Mouse (Mus musculus) embryonic facial prominence, embryonic 10.5 days (tissue): Measurements from ENCODE around the gene Wnt3. TPM values are rescaled to one million over a fixed set of nuclear protein-coding genes. Genes with fewer than 3 reads are reported as not detected.
"Not testable (repeated sequence)": the region's sequence is repeated elsewhere in the genome, so short reads cannot be mapped to it uniquely, and the experiment has no call there.

Experiments
- DNase-seq: peaks from one replicate; pipeline ENCODE4 v3.0.0-alpha.2; 2017; ENCODE audit warnings: low spot score
- H3K27ac ChIP-seq: fragments of 300-500 bp; sonication (generic); replicated peaks from 2 replicates; pipeline ENCODE4 v1.5.1; 2016; ENCODE audit warnings: mild to moderate bottlenecking
- H3K27me3 ChIP-seq: fragments of 300-500 bp; sonication (generic); replicated peaks from 2 replicates; pipeline ENCODE4 v1.6.1; 2016; ENCODE audit warnings: low read depth, mild to moderate bottlenecking; ENCODE audit not compliant: poor library complexity, severe bottlenecking
- H3K36me3 ChIP-seq: fragments of 300-500 bp; sonication (generic); replicated peaks from 2 replicates; pipeline ENCODE4 v1.6.1; 2016; ENCODE audit warnings: mild to moderate bottlenecking, moderate library complexity
- H3K4me1 ChIP-seq: fragments of 300-500 bp; sonication (generic); 2 replicates; pipeline ENCODE4 v1.6.1; 2016
- H3K4me3 ChIP-seq: fragments of 300-500 bp; sonication (generic); 2 replicates; pipeline ENCODE4 v1.5.1; 2016; ENCODE audit warnings: mild to moderate bottlenecking, moderate library complexity
- H3K9me3 ChIP-seq: fragments of 300-500 bp; sonication (generic); 2 replicates; pipeline ENCODE4 v1.6.1; 2016; ENCODE audit warnings: mild to moderate bottlenecking
- WGBS: fragments of 180-500 bp; shearing (Covaris S2); methylation state at CpG from one replicate; pipeline ENCODE4 v1.1.7; 2016; 5-methylcytosine and 5-hydroxymethylcytosine counted together
- polyA plus RNA-seq: library from polyadenylated mRNA; unstranded; fragments of >200 nt; fragmentation: Nextera tagmentation; extraction: Ambion mirVana; gene quantifications from 2 replicates; pipeline ENCODE4 v1.2.1, GENCODE M21; 2016

Gene Wnt3
- polyA plus RNA-seq, 1 experiment from 2014 or later: 3.7 TPM

DNA sequence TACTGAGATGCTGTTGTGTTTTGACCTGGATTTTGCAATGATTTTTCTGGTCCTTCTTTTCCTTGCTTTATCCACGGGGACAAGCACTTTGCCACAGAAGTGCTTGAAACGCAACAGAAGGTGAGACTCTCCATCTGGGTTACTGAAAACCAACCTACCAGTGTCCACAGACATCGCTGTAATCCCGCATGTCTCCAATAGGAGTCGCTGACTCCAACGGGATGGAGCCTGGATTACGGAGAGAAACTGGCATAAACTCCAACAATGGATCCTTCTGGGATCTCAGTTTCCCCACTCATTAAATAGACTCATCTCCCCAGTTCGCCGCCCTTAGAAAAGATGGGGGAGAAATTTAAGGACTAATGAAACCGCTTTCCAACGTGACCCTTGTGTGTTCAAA is 15.9 kb upstream of the Wnt3 start:
- Histone ChIP-seq H3K4me3 (no peak overlapping the region), H3K27ac (no peak overlapping the region), H3K9me3 (0 out of 2 replicates have a peak, but pooled peaks cover 2% of the 10 kb centered on the region), H3K36me3 (no peaks in the 10 kb centered on the region), H3K4me1 (peaks cover 2% of the 10 kb centered on the region; the same call in 1 of the 2 replicates), H3K27me3 (peaks cover 34% of the 10 kb centered on the region)
- no peak for DNase-seq
- 47% methylated on average over 11 of the region's 11 CpGs for WGBS

DNA sequence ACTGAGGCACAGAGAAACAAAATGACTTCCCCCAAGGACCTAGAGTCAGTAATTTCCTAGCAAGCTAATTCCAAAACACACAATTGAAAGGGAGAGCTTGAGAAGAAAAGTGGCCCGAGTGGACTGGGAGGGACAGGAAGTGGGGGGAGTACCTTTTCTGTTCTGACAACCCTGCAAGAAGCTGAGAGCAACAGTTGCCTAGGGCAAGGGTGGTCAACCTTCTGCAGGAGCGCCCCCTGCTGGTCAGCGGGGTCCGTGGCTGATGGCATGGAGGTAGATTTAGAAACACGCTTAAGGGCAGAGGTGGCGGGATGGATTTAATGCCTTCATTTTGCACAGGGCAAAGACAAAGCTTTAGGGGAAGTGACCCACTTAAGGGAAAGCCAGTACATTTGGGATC is 15.2 kb upstream of the Wnt3 start:
- Histone ChIP-seq H3K36me3 (no peaks in the 10 kb centered on the region), H3K4me3 (no peak overlapping the region), H3K27ac (no peak overlapping the region), H3K27me3 (peaks cover 33% of the 10 kb centered on the region), H3K9me3 (0 out of 2 replicates have a peak, but pooled peaks cover 2% of the 10 kb centered on the region), H3K4me1 (no peaks in the 10 kb centered on the region)
- DNase-seq: peak; percentile 89
- WGBS: 9% methylated on average over 6 of the region's 6 CpGs

DNA sequence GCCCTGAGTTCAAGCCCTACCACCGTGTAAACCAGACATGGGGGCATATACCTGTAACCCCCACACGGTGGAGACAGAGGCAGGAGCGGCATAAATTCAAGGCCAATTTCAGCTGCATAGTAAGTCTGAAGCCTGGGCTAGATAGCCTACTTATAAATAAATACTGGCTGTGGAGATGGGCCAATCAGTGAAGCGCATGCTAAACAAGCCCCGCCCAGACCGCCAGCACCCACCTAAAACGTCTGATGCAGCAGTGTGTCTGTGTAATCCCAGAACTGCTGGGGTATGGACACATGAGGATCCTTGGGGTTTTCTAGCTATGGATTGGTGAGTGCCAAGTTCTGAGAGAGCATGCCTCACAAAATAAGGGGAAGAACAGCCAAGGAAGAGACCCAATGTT is 13.8 kb upstream of the Wnt3 start:
- H3K36me3 ChIP-seq: no peaks in the 10 kb centered on the region
- peaks cover 40% of the 10 kb centered on the region for H3K27me3 ChIP-seq
- no peak for DNase-seq
- H3K27ac ChIP-seq: no peak overlapping the region
- H3K9me3 ChIP-seq: 0 out of 2 replicates have a peak, but pooled peaks cover 2% of the 10 kb centered on the region
- peaks cover 7% of the 10 kb centered on the region for H3K4me1 ChIP-seq
- 56% methylated on average over 7 of the region's 7 CpGs for WGBS
- no peak overlapping the region for H3K4me3 ChIP-seq

DNA sequence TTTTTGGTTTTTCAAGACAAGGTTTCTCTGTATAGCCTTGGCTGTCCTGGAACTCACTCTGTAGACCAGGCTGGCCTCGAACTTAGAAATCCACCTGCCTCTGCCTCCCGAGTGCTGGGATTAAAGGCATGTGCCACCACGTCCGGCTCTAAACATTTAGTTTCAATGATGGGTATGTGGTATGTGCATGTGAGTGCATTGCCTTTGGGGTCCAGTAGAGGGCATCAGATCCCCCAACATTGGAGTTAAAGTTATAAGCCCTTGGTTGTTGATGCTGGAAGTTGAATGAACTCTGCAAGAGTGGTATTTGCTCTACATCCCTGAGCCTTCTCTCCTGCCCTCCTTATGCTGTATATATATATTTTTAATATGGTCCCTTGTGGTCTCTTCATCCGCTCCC is 13.1 kb upstream of the Wnt3 start:
- 89% methylated on average over 5 of the region's 5 CpGs for WGBS
- H3K9me3 ChIP-seq, H3K4me3 ChIP-seq, DNase-seq, H3K27ac ChIP-seq, H3K36me3 ChIP-seq: not testable (repeated sequence)
- Histone ChIP-seq H3K4me1 (peaks cover 15% of the 10 kb centered on the region), H3K27me3 (peaks cover 48% of the 10 kb centered on the region)

DNA sequence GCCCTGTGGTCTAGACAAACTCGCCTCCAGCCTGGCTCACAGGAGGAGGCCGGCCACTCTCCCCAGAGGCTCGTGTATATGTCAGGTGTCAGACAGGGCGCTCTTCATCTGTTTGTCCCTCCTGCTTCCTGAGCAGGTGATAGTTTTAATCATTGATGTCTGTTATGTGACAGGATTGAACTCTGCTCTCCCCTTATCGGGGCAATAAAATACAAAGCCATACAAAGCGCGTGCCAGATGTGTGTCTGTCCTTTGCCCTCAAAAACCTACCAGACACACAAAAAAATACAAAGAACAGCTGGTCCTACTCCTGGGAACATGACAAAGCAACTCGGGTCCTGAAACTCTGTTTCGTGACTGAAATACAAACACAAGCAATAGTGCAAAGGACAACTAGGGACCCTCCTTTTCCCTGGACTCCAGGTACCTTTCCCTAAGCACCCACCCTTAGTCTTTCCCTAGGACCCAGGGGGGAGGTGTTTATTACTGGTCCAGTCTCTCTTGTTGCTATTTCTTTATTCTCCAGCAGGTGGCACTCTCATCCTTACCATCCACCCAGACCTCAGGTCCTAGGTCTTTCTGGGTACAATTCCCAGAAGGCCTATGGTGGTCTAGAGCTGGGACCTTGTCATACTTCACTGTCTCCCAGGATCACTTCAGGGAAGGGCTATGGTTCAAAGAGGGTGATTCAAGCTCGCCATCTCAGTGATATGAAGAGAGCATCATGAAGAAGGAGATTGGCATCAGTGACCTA is 10.4 kb upstream of the Wnt3 start:
- Histone ChIP-seq H3K9me3 (0 out of 2 replicates have a peak, but pooled peaks cover 2% of the 10 kb centered on the region), H3K27ac (no peak overlapping the region), H3K27me3 (peaks cover 75% of the 10 kb centered on the region), H3K36me3 (no peaks in the 10 kb centered on the region), H3K4me1 (peaks cover 18% of the 10 kb centered on the region), H3K4me3 (no peak overlapping the region)
- DNase-seq: peak; percentile 34
- WGBS: 35% methylated on average over 10 of the region's 10 CpGs

DNA sequence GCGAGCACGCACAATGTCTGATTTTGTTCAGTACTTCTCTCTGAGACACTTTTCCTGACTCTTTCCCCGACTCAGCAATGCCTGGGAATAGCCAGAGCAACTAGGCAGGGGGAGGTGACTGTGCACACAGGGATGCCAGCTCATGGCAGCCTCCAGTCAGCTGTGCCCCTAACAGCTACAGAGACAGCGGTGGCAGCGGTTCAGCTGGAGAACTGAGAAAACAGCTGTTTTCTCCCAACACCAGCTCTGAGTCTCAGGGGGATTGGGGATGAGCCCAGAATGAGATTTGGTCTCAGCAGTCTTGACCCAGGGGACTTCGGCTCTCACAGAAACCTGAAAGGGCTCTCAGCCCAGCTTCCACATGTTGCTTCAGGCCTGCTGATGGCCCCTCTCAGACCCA is 9.3 kb upstream of the Wnt3 start:
- no peaks in the 10 kb centered on the region for H3K36me3 ChIP-seq
- H3K9me3 ChIP-seq: 0 out of 2 replicates have a peak, but pooled peaks cover 2% of the 10 kb centered on the region
- DNase-seq: no peak
- H3K27me3 ChIP-seq: peaks cover 77% of the 10 kb centered on the region
- H3K4me1 ChIP-seq: peaks cover 18% of the 10 kb centered on the region
- no peak overlapping the region for H3K27ac ChIP-seq
- 57% methylated on average over 6 of the region's 6 CpGs for WGBS
- no peak overlapping the region for H3K4me3 ChIP-seq

DNA sequence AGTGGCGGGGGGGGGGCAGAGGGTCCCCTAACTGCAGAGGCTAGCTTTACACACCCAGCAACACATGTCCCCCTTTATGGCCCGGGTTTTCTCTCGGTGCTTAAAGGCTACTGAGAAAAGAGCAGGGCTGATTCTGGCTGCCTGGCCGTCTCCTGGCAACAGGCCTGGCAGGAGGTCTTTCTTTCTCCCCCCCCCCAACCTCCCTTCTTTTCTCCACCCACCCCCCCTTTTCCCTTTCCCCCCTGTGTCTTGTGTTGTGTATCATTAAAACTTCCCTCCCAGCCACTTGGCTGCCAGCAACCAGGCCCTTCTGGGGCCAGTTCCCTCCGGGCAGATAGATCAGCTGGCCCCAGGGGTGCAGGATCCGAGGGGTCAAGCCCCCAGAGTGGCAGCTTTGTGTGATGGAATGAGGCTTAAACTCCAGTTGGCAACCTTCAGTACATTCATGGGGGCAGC is 8.4 kb upstream of the Wnt3 start:
- Histone ChIP-seq H3K27ac (peak overlapping the region; percentile 24; the same call in 1 of the 2 replicates), H3K36me3 (no peaks in the 10 kb centered on the region), H3K4me3 (no peak overlapping the region), H3K27me3 (peaks cover 81% of the 10 kb centered on the region), H3K4me1 (peaks cover 18% of the 10 kb centered on the region), H3K9me3 (0 out of 2 replicates have a peak, but pooled peaks cover 2% of the 10 kb centered on the region)
- WGBS: 12% methylated on average over 6 of the region's 6 CpGs
- DNase-seq: no peak

DNA sequence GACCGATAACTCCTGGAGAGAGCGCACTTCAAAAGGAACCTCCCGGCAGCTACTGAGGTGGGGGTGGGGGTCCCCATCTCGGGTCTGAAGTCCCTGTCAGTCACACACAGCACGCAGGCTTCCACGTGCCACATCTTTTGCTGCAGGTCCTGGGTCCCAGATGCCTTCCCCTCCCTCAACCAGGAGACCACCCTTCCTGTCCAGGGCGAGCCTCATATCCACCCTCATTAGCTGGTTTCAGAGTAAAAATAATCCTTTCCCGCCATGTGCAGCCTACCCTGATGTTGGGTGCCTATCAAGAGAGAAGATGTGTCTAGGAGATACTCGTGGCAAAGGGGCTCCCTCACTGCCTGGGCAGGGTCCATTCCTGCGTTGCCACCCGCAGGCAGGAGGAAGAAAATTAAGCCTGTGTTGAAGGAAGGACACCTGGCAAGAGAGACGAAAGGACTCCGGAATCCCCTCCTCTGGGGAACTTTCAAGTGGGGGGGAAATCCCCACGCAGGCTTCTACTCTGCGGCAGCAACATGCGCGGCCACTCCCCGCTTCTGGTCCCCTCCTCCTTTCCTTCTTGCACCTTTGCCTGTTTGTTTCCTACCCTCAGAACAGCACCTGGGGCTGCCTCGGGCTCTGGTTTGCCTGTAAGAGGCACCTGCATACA is 2.7 kb upstream of the Wnt3 start:
- no peak for DNase-seq

DNA sequence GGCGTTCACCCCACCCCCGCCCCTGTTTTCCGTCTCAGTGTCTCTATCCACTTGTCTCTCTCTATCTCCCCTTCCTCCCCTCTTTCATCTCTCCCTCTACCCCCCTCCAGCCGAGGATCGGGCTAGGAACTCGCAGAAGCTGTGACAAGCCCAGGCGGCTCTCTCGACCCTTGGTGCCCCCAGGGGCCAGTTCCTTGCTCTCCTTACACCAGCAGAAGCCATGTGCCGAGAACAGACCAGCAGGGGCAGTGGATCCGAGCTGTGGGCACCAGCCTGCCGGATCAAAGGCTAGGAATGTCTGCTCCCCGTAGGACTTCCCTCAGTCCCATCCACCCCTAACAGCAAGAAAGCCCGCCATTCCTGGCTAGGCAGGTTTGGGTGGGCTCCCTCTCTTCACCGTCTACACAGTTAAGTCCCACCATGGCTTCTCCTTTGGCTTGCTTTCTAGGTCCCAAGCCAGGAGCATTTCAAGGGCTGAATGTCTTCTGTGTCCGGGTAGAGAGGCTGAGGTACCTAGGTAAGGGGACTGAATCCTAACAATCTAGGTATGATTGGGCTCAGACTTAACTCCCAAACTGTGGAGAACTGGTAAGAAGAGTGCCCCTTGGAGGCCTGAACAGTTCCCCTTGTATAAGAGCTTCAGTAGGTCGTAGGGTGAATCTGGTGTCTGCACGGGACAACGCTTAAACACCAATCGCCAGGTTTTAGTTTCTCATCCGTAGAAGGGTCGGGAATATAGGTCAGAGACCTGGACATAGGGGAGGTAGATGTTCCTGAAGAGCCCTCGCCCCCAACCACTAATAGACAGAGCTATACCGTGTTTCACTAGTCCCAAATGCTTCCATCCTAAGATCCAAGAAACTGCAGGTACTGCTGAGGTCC is 1.2 kb upstream of the Wnt3 start:
- Histone ChIP-seq H3K27ac (peak overlapping the region; percentile 44; the same call in 1 of the 2 replicates), H3K27me3 (peaks cover 100% of the 10 kb centered on the region), H3K4me3 (peak overlapping the region; percentile 58), H3K4me1 (peaks cover 40% of the 10 kb centered on the region), H3K36me3 (no peaks in the 10 kb centered on the region), H3K9me3 (no peaks in the 10 kb centered on the region)
- peak; percentile 58 for DNase-seq
- WGBS: under 1% methylated on average over 23 of the region's 23 CpGs

More for the DNA sequence above, 2.7 kb upstream of the Wnt3 start:
- H3K9me3 ChIP-seq: no peaks in the 10 kb centered on the region
- peaks cover 100% of the 10 kb centered on the region for H3K27me3 ChIP-seq
- peak overlapping the region; percentile 18; the same call in 1 of the 2 replicates for H3K4me3 ChIP-seq
- peaks cover 40% of the 10 kb centered on the region for H3K4me1 ChIP-seq
- no peak overlapping the region for H3K27ac ChIP-seq
- WGBS: 1% methylated on average over 19 of the region's 19 CpGs
- no peaks in the 10 kb centered on the region for H3K36me3 ChIP-seq

DNA sequence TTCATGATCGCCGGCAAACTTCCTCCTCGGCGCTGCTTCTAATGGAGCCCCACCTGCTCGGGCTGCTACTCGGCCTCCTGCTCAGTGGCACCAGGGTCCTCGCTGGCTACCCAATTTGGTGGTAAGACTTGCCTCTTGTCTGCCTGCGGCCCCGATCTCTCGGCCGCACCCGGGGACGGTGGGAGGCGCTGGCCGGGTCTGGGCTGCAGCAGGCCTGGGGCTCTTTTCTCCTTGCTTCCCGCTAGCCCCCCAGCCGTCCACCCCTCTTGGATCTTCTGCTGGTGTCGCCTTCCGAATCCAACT is 229 bp downstream of the Wnt3 start:
- peak overlapping the region; percentile 51; the same call in 1 of the 2 replicates for H3K27ac ChIP-seq
- peak overlapping the region; percentile 58 for H3K4me3 ChIP-seq
- H3K9me3 ChIP-seq: no peaks in the 10 kb centered on the region
- H3K36me3 ChIP-seq: no peaks in the 10 kb centered on the region
- under 1% methylated on average over 19 of the region's 19 CpGs for WGBS
- no peak for DNase-seq
- H3K27me3 ChIP-seq: peaks cover 100% of the 10 kb centered on the region
- H3K4me1 ChIP-seq: peaks cover 45% of the 10 kb centered on the region

DNA sequence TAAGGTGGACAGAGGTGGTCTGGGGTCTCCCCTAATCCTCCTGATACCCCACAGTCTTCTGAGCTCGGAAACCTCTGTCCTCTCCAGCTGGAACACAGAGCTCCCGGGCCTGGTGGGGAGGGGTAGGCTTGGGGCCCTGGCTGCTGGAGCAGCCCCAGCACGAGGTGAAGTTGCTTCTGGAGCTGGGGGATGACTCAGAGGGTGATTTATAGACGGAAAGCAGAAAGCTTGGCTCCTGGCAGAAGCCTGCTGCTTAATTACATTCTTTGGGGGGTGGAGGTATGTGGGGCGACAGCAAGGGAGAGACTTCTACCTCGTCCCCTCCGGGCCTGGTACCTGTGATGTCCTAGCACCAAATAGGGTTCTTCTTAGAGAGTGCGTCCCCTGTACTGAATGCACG is 6.2 kb downstream of the Wnt3 start:
- Histone ChIP-seq H3K4me3 (no peak overlapping the region), H3K27ac (no peak overlapping the region), H3K36me3 (no peaks in the 10 kb centered on the region), H3K27me3 (peaks cover 77% of the 10 kb centered on the region), H3K9me3 (no peaks in the 10 kb centered on the region), H3K4me1 (peaks cover 5% of the 10 kb centered on the region; the same call in 1 of the 2 replicates)
- WGBS: 70% methylated on average over 9 of the region's 9 CpGs
- no peak for DNase-seq

DNA sequence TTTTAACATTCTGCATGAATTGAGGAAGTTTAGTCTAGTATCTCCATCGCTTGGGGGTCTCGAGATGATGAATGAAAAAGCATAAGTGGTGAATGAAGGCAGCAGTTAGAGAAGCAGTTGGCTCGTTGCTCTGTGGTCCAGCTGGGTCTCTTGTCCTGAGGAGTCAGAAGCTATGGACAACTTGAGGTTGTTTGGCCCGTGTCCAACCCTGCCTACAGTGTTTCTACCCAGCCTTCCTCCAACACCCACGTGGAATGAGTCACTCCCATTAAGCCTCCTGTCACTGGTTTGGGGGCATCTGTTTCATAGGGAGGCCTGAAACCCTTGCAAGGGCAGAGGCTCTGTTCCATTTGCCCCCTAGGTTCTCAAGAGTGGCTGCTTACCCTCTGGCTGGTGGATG is 16.0 kb downstream of the Wnt3 start:
- no peak overlapping the region for H3K27ac ChIP-seq
- 85% methylated on average over 5 of the region's 5 CpGs for WGBS
- no peaks in the 10 kb centered on the region for H3K9me3 ChIP-seq
- H3K27me3 ChIP-seq: peaks cover 47% of the 10 kb centered on the region
- no peaks in the 10 kb centered on the region for H3K4me1 ChIP-seq
- H3K36me3 ChIP-seq: no peaks in the 10 kb centered on the region
- no peak overlapping the region for H3K4me3 ChIP-seq
- DNase-seq: no peak
